Mouse (Mus musculus): Measurements from ENCODE around the gene Lonrf2. TPM values are rescaled to one million over a fixed set of nuclear protein-coding genes. Genes with fewer than 3 reads are reported as not detected.

Gene Lonrf2
- polyA plus RNA-seq, 1 experiment: not detected

DNA sequence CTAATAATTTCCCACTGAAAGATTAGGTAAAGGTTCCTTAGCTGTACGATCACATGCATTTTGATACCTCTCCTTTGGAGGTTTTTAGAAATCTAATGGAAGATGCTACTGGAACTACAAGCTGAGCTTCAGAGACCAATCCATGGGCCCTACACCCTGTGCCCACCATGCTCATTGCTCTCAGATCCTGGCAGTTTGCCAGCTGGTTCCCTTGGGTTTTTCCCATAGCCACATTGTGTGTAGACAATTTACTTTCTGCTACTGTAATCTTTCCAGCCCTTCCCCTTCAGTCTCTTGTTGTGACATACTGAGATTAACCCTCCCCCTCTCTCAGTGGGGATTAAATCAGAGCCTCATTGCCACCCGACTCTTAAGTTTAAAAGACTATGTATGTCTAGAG, 11.6 kb downstream of the Lonrf2 start:
- no peak for TF ChIP-seq POLR2A (IDR thresholded peaks at IDR 0.05; ENCODE audit: insufficient read length, low read depth)
- TF ChIP-seq USF1 (IDR thresholded peaks at IDR 0.05; ENCODE audit: low read depth): no peak
- TF ChIP-seq MYOG (IDR thresholded peaks at IDR 0.05; ENCODE audit: control insufficient read depth in 1 of 3, insufficient read depth in 1 of 3, insufficient read length in 2 of 3, low read depth in 2 of 3): no peak
- TF ChIP-seq E2F4 (IDR thresholded peaks at IDR 0.05; ENCODE audit: insufficient read depth): no peak
- no peak for TF ChIP-seq REST (IDR thresholded peaks at IDR 0.05; ENCODE audit: insufficient read depth, insufficient read length)
- no peak for TF ChIP-seq POLR2AphosphoS2 (IDR thresholded peaks at IDR 0.05; ENCODE audit: insufficient read length, low read depth)
- TF ChIP-seq TCF12 (IDR thresholded peaks at IDR 0.05; ENCODE audit: insufficient read depth, poor library complexity, severe bottlenecking): no peak
- no peak for TF ChIP-seq CEBPB (IDR thresholded peaks at IDR 0.05; ENCODE audit: insufficient read depth, poor library complexity, severe bottlenecking)
- no peaks in the 10 kb centered on the region for H3K27me3 ChIP-seq (ENCODE audit: control insufficient read depth, insufficient read depth, insufficient read length)
- H3K36me3 ChIP-seq (ENCODE audit: control insufficient read depth, insufficient read depth): no peaks in the 10 kb centered on the region

DNA sequence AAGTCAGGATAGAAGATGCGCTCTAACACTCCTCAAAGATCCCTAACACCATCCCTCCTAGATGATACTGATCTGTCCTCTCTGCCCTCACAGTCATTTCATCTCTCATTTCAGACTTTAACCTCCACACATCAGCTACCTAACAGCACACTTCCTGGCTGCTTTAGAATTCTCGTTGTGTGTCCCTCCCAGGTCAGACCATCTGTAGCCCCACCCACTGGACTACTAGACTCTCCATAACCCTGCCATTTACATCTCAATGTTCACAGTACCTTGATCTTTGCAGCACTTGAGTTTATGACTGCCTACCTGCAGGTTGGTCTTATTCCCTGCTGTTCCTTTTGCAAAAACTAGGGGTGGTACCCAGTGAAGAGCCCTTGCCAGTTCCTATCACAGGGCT, 12.7 kb downstream of the Lonrf2 start:
- Histone ChIP-seq H3ac (ENCODE audit: control insufficient read depth, insufficient read length) (no peak overlapping the region), H3K4me3 (no peak overlapping the region), H3K27me3 (ENCODE audit: control insufficient read depth, insufficient read depth, insufficient read length) (no peaks in the 10 kb centered on the region), H3K36me3 (ENCODE audit: control insufficient read depth, insufficient read depth) (no peaks in the 10 kb centered on the region), H3K4me2 (ENCODE audit: low read depth) (no peak overlapping the region), H3K79me2 (ENCODE audit: control insufficient read depth, insufficient read depth) (no peaks in the 10 kb centered on the region)
- TF ChIP-seq MYOD1 (IDR thresholded peaks at IDR 0.05; ENCODE audit: control insufficient read depth in 1 of 3, insufficient read length in 2 of 3, low read depth in 2 of 3): no peak
- TF ChIP-seq TCF12 (IDR thresholded peaks at IDR 0.05; ENCODE audit: insufficient read depth, poor library complexity, severe bottlenecking): no peak
- no peak for TF ChIP-seq MYOG (IDR thresholded peaks at IDR 0.05; ENCODE audit: control insufficient read depth in 1 of 3, insufficient read depth in 1 of 3, insufficient read length in 2 of 3, low read depth in 2 of 3)
- TF ChIP-seq POLR2A (IDR thresholded peaks at IDR 0.05; ENCODE audit: insufficient read length, low read depth): no peak
- TF ChIP-seq REST (IDR thresholded peaks at IDR 0.05; ENCODE audit: insufficient read depth, insufficient read length): no peak
- TF ChIP-seq E2F4 (IDR thresholded peaks at IDR 0.05; ENCODE audit: insufficient read depth): no peak
- TF ChIP-seq MAX (IDR thresholded peaks at IDR 0.05; ENCODE audit: low read depth): no peak
- TF ChIP-seq TCF3 (IDR thresholded peaks at IDR 0.05; ENCODE audit: insufficient read length, low read depth): no peak
- no peak for TF ChIP-seq SRF (IDR thresholded peaks at IDR 0.05; ENCODE audit: control insufficient read depth, insufficient read length, low read depth)

More for the DNA sequence above, 11.6 kb downstream of the Lonrf2 start:
- Histone ChIP-seq H3ac (ENCODE audit: control insufficient read depth, insufficient read length) (no peak overlapping the region), H3K4me3 (no peak overlapping the region), H3K79me2 (ENCODE audit: control insufficient read depth, insufficient read depth) (no peaks in the 10 kb centered on the region), H3K4me2 (ENCODE audit: low read depth) (no peak overlapping the region)

DNA sequence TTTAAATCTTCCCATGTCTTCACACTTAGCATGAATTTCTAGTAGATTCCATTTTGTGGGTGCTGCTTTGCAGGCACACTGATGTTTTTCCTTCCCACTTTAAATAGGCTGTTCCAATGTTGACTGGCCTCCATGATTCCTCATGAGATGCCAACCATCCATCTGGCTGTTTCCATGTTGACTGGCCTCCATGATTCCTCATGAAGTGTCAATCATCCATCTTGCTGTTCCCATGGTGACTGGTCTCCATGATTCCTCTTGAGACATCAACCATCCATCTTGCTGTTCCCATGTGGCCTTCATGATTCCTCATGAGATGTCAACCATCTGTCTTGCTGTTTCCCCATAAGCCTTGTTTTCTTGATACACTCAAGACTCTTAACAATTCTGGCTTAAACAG, 16.8 kb downstream of the Lonrf2 start:
- Histone ChIP-seq H3K36me3 (ENCODE audit: control insufficient read depth, insufficient read depth) (no peaks in the 10 kb centered on the region), H3K79me2 (ENCODE audit: control insufficient read depth, insufficient read depth) (no peaks in the 10 kb centered on the region), H3K4me3 (no peak overlapping the region), H3K4me2 (ENCODE audit: low read depth) (no peak overlapping the region), H3K27me3 (ENCODE audit: control insufficient read depth, insufficient read depth, insufficient read length) (peaks cover 4% of the 10 kb centered on the region), H3ac (ENCODE audit: control insufficient read depth, insufficient read length) (no peak overlapping the region)
- TF ChIP-seq SRF (IDR thresholded peaks at IDR 0.05; ENCODE audit: control insufficient read depth, insufficient read length, low read depth): no peak

DNA sequence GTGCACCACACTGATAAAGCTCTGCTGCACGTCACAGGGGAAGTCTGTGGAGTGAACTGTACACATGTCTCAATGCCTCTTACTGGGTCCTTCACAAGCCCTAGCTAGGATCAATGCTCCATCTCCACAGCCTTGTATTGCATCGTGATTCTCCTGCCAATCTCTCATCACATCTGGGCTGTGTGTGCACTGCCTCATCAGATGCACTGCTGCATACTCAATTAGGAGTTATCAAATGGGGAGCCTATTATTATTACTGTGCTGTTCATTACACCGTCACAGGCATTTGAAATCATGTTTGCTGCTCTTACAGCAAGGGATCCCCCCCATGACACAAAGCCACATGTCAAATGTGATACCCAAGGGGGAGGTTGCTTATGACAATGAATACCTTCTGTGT, 18.8 kb downstream of the Lonrf2 start:
- Histone ChIP-seq H3K79me2 (ENCODE audit: control insufficient read depth, insufficient read depth) (no peaks in the 10 kb centered on the region), H3K4me3 (no peak overlapping the region), H3K36me3 (ENCODE audit: control insufficient read depth, insufficient read depth) (no peaks in the 10 kb centered on the region), H3ac (ENCODE audit: control insufficient read depth, insufficient read length) (no peak overlapping the region), H3K4me2 (ENCODE audit: low read depth) (no peak overlapping the region), H3K27me3 (ENCODE audit: control insufficient read depth, insufficient read depth, insufficient read length) (peaks cover 4% of the 10 kb centered on the region)
- TF ChIP-seq TCF3 (IDR thresholded peaks at IDR 0.05; ENCODE audit: insufficient read length, low read depth) (no peak), MYOD1 (IDR thresholded peaks at IDR 0.05; ENCODE audit: control insufficient read depth in 1 of 3, insufficient read length in 2 of 3, low read depth in 2 of 3) (no peak), USF1 (IDR thresholded peaks at IDR 0.05; ENCODE audit: low read depth) (no peak), TCF12 (IDR thresholded peaks at IDR 0.05; ENCODE audit: insufficient read depth, poor library complexity, severe bottlenecking) (no peak), REST (IDR thresholded peaks at IDR 0.05; ENCODE audit: insufficient read depth, insufficient read length) (no peak), POLR2A (IDR thresholded peaks at IDR 0.05; ENCODE audit: insufficient read length, low read depth) (no peak), MAX (IDR thresholded peaks at IDR 0.05; ENCODE audit: low read depth) (no peak), E2F4 (IDR thresholded peaks at IDR 0.05; ENCODE audit: insufficient read depth) (no peak), MYOG (IDR thresholded peaks at IDR 0.05; ENCODE audit: control insufficient read depth in 1 of 3, insufficient read depth in 1 of 3, insufficient read length in 2 of 3, low read depth in 2 of 3) (no peak), SRF (IDR thresholded peaks at IDR 0.05; ENCODE audit: control insufficient read depth, insufficient read length, low read depth) (no peak), CEBPB (IDR thresholded peaks at IDR 0.05; ENCODE audit: insufficient read depth, poor library complexity, severe bottlenecking) (no peak), POLR2AphosphoS2 (IDR thresholded peaks at IDR 0.05; ENCODE audit: insufficient read length, low read depth) (no peak)

DNA sequence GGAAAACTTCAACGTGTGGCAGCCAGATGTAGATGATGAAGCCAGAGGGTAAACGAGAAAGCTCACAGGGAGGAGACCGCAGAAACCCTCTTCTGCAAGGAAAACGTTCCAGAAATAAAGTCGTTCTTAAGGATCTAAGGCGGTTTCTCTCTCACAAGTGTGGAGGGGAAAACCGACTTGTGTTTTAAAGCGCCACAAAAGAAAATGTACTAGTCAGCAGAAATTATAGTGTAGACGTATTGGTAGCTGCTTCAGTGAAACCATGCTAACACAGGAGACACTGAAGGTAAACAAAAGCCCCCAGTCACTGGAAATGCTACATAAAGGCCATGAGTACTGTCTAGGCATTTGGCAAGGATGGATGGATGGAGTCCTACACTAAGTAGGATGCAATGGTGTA, 19.2 kb downstream of the Lonrf2 start:
- Histone ChIP-seq H3K27me3 (ENCODE audit: control insufficient read depth, insufficient read depth, insufficient read length) (peaks cover 4% of the 10 kb centered on the region), H3K4me3 (no peak overlapping the region), H3K4me2 (ENCODE audit: low read depth) (no peak overlapping the region)

More for the DNA sequence above, 19.2 kb downstream of the Lonrf2 start:
- Histone ChIP-seq H3ac (ENCODE audit: control insufficient read depth, insufficient read length) (no peak overlapping the region), H3K79me2 (ENCODE audit: control insufficient read depth, insufficient read depth) (no peaks in the 10 kb centered on the region), H3K36me3 (ENCODE audit: control insufficient read depth, insufficient read depth) (no peaks in the 10 kb centered on the region)
- TF ChIP-seq USF1 (IDR thresholded peaks at IDR 0.05; ENCODE audit: low read depth) (no peak), SRF (IDR thresholded peaks at IDR 0.05; ENCODE audit: control insufficient read depth, insufficient read length, low read depth) (no peak), MYOD1 (IDR thresholded peaks at IDR 0.05; ENCODE audit: control insufficient read depth in 1 of 3, insufficient read length in 2 of 3, low read depth in 2 of 3) (no peak), TCF3 (IDR thresholded peaks at IDR 0.05; ENCODE audit: insufficient read length, low read depth) (no peak), MYOG (IDR thresholded peaks at IDR 0.05; ENCODE audit: control insufficient read depth in 1 of 3, insufficient read depth in 1 of 3, insufficient read length in 2 of 3, low read depth in 2 of 3) (no peak), CEBPB (IDR thresholded peaks at IDR 0.05; ENCODE audit: insufficient read depth, poor library complexity, severe bottlenecking) (no peak), MAX (IDR thresholded peaks at IDR 0.05; ENCODE audit: low read depth) (no peak), E2F4 (IDR thresholded peaks at IDR 0.05; ENCODE audit: insufficient read depth) (no peak), POLR2AphosphoS2 (IDR thresholded peaks at IDR 0.05; ENCODE audit: insufficient read length, low read depth) (no peak), TCF12 (IDR thresholded peaks at IDR 0.05; ENCODE audit: insufficient read depth, poor library complexity, severe bottlenecking) (no peak), POLR2A (IDR thresholded peaks at IDR 0.05; ENCODE audit: insufficient read length, low read depth) (no peak), REST (IDR thresholded peaks at IDR 0.05; ENCODE audit: insufficient read depth, insufficient read length) (no peak)

Data from myocyte (in vitro differentiated cells).